ENCODE assay signal across 8 mouse cellular contexts in the genomic region with DNA sequence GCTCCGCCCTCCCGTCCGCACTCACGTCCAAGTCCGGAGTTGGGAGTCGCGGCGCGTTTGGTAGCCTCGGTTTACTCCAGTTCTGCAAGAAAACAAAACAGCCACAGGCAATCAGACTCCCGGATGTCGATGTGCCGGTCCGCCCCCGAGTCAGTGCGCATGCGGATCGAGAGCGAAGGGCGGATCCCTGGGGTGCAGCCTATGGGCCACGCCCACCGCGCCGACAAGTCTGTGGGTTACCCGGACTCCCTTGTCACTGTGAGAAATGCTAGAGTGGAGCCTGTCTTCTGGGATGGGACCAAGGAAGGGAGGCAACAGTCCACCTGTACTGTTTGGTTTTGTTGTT. TPM values are rescaled to one million over a fixed set of nuclear protein-coding genes. Genes with fewer than 3 reads are reported as not detected.
DNase-seq lines count a peak whose midpoint lies in the region; ATAC-seq and TF ChIP-seq lines count a peak whose summit lies in the region.

A gene (minus strand): TSS at position 161 of the 346 bp plus-strand sequence.

- no peaks in the 10 kb centered on the region for H3K36me3 ChIP-seq in C2C12 (ENCODE audit: control insufficient read depth, insufficient read depth)
- peaks cover 3% of the 10 kb centered on the region; the same call in 1 of the 2 replicates for H3K36me3 ChIP-seq in kidney, embryonic 14.5 days (ENCODE audit: control insufficient read depth, insufficient read depth, low read length)
- H3K36me3 ChIP-seq in limb, embryonic 15.5 days, result peaks cover 17% of the 10 kb centered on the region
- H3K36me3 ChIP-seq in midbrain, postnatal 0 days (ENCODE audit: insufficient read depth, low read length), result no peaks in the 10 kb centered on the region

- H3K9me3 ChIP-seq in kidney, embryonic 14.5 days (ENCODE audit: control insufficient read depth, low read length), result no peaks in the 10 kb centered on the region
- no peaks in the 10 kb centered on the region for H3K9me3 ChIP-seq in limb, embryonic 15.5 days
- no peaks in the 10 kb centered on the region for H3K9me3 ChIP-seq in midbrain, postnatal 0 days (ENCODE audit: low read length)

- H3K27me3 ChIP-seq in C2C12 (ENCODE audit: control insufficient read depth, insufficient read depth, insufficient read length), result no peaks in the 10 kb centered on the region
- no peaks in the 10 kb centered on the region for H3K27me3 ChIP-seq in kidney, embryonic 14.5 days (ENCODE audit: control insufficient read depth, insufficient read depth, low read length)
- H3K27me3 ChIP-seq in limb, embryonic 15.5 days, result no peaks in the 10 kb centered on the region
- H3K27me3 ChIP-seq in midbrain, postnatal 0 days (ENCODE audit: insufficient read depth, low read length), result no peaks in the 10 kb centered on the region

- H3K27ac ChIP-seq in embryonic fibroblast, embryonic 13.5 days (ENCODE audit: insufficient read depth, low read length), result peak within 1 kb of the TSS; percentile 91
- peak within 1 kb of the TSS; percentile 81 for H3K27ac ChIP-seq in kidney, embryonic 14.5 days (ENCODE audit: low read depth, low read length)
- peak within 1 kb of the TSS; percentile 91 for H3K27ac ChIP-seq in limb, embryonic 15.5 days
- H3K27ac ChIP-seq in midbrain, postnatal 0 days (ENCODE audit: low read depth, low read length), result peak within 1 kb of the TSS; percentile 80

- peak within 1 kb of the TSS; percentile 72 for H3K4me2 ChIP-seq in kidney, embryonic 14.5 days (replicated peaks; ENCODE audit: low read depth, low read length)
- H3K4me2 ChIP-seq in limb, embryonic 15.5 days, result peak within 1 kb of the TSS; percentile 46
- peak within 1 kb of the TSS; percentile 62 for H3K4me2 ChIP-seq in midbrain, postnatal 0 days (ENCODE audit: low read depth, low read length, poor library complexity, severe bottlenecking)

- H3ac ChIP-seq in C2C12 (ENCODE audit: control insufficient read depth, insufficient read length, low read depth), result peak within 1 kb of the TSS; percentile 71

- no peak for TF ChIP-seq CTCF in C2C12 (IDR thresholded peaks at IDR 0.05; ENCODE audit: control insufficient read depth, insufficient read depth, insufficient read length)
- TF ChIP-seq CTCF in embryonic fibroblast, embryonic 13.5 days (IDR thresholded peaks at IDR 0.05; ENCODE audit: borderline replicate concordance, insufficient read depth, low read length), result no peak
- no peak for TF ChIP-seq CTCF in midbrain, postnatal 0 days (IDR thresholded peaks at IDR 0.05)

- peak; percentile 83 for TF ChIP-seq POLR2A in embryonic fibroblast, embryonic 13.5 days (IDR thresholded peaks at IDR 0.05; ENCODE audit: low read depth, low read length)

- ATAC-seq in kidney, embryonic 14.5 days (ENCODE audit: low FRiP score, low TSS enrichment), result peak; percentile 92
- ATAC-seq in limb, embryonic 15.5 days (ENCODE audit: insufficient number of reproducible peaks, low FRiP score, low TSS enrichment, low read depth), result peak; percentile 88
- ATAC-seq in midbrain, postnatal 0 days (ENCODE audit: low FRiP score), result peak; percentile 85

- peaks cover 28% of the 10 kb centered on the region for H3K79me2 ChIP-seq in C2C12 (ENCODE audit: control insufficient read depth, insufficient read depth)

- DNase-seq in brain, adult 2 months (ENCODE audit: low read depth, low spot score), result peak; percentile 95
- peak; percentile 94 to 95 for DNase-seq in heart, adult 9 months (ENCODE audit: low spot score in 2 of 2)
- DNase-seq in midbrain, postnatal 0 days (ENCODE audit: low spot score), result peak; percentile 93
- peak; percentile 95 to 99 for DNase-seq in spleen, postnatal 10 days (ENCODE audit: low spot score in 2 of 2)

- WGBS in kidney, embryonic 14.5 days, result 0% methylated on average over 25 of the region's 25 CpGs
- WGBS in limb, embryonic 15.5 days, result 0% methylated on average over 25 of the region's 25 CpGs
- 1% methylated on average over 24 of the region's 25 CpGs for WGBS in midbrain, postnatal 0 days

- H3K4me3 ChIP-seq in C2C12 (ENCODE audit: insufficient read depth, poor library complexity, severe bottlenecking), result peak within 1 kb of the TSS; percentile 45
- H3K4me3 ChIP-seq in embryonic fibroblast, embryonic 13.5 days (ENCODE audit: insufficient read depth, low read length), result peak within 1 kb of the TSS; percentile 70
- peak within 1 kb of the TSS; percentile 74 for H3K4me3 ChIP-seq in kidney, embryonic 14.5 days (ENCODE audit: low read length)
- H3K4me3 ChIP-seq in limb, embryonic 15.5 days, result peak within 1 kb of the TSS; percentile 76
- peak within 1 kb of the TSS; percentile 70 for H3K4me3 ChIP-seq in midbrain, postnatal 0 days (ENCODE audit: low read depth, low read length)

- peaks cover 3% of the 10 kb centered on the region; the same call in 1 of the 2 replicates for H3K4me1 ChIP-seq in embryonic fibroblast, embryonic 13.5 days (ENCODE audit: control insufficient read depth, insufficient read depth, low read length)
- H3K4me1 ChIP-seq in kidney, embryonic 14.5 days (ENCODE audit: control insufficient read depth, insufficient read depth, low read length), result 0 out of 2 replicates have a peak, but pooled peaks cover 4% of the 10 kb centered on the region
- H3K4me1 ChIP-seq in limb, embryonic 15.5 days, result peaks cover 15% of the 10 kb centered on the region
- H3K4me1 ChIP-seq in midbrain, postnatal 0 days (ENCODE audit: insufficient read depth, low read length), result no peaks in the 10 kb centered on the region

- H3K79me3 ChIP-seq in C2C12 (ENCODE audit: low read depth), result peaks cover 5% of the 10 kb centered on the region

- peak within 1 kb of the TSS; percentile 83 for H3K9ac ChIP-seq in kidney, embryonic 14.5 days (ENCODE audit: low read depth, low read length)
- peak within 1 kb of the TSS; percentile 85 for H3K9ac ChIP-seq in limb, embryonic 15.5 days
- H3K9ac ChIP-seq in midbrain, postnatal 0 days (replicated peaks; ENCODE audit: low read length, poor library complexity, severe bottlenecking), result peak within 1 kb of the TSS; percentile 79

TF ChIP-seq in C2C12, 6 proteins besides CTCF, POLR2A, EP300 and RAD21:
- no peak for TF ChIP-seq MYOD1 (IDR thresholded peaks at IDR 0.05; ENCODE audit: control insufficient read depth, insufficient read length, low read depth)
- TF ChIP-seq MAX (IDR thresholded peaks at IDR 0.05), result no peak
- TF ChIP-seq CEBPB (IDR thresholded peaks at IDR 0.05; ENCODE audit: low read depth), result no peak
- TF ChIP-seq USF1 (IDR thresholded peaks at IDR 0.05; ENCODE audit: low read depth), result no peak
- TF ChIP-seq FOSL1 (IDR thresholded peaks at IDR 0.05; ENCODE audit: insufficient read depth, low read length, poor library complexity, severe bottlenecking), result no peak
- no peak for TF ChIP-seq MYOG (IDR thresholded peaks at IDR 0.05; ENCODE audit: control insufficient read depth, extremely low read depth, insufficient read length)

RNA-seq across cellular contexts. Expression of the gene that starts here (rescaled TPM):
- 94.9 TPM for polyA plus RNA-seq in C2C12 (2012; fragmentation: generic; extraction: Trizol)
- polyA plus RNA-seq in embryonic fibroblast, embryonic 13.5 days (2011; ENCODE audit: insufficient read length, low read depth, missing spikeins), result 156 and 191 TPM in 2 replicates
- 156 and 163 TPM in 2 replicates for polyA plus RNA-seq in kidney, embryonic 14.5 days (2014; fragmentation: Nextera tagmentation; extraction: Ambion mirVana)
- 193 and 203 TPM in 2 replicates for polyA plus RNA-seq in limb, embryonic 15.5 days (2015; fragmentation: Nextera tagmentation; extraction: Ambion mirVana)
- 165 and 206 TPM in 2 replicates for total RNA-seq in midbrain, postnatal 0 days (2014; rRNA removed)
- 251 and 262 TPM in 2 replicates for polyA plus RNA-seq in midbrain, postnatal 0 days (2015; fragmentation: Nextera tagmentation; extraction: Ambion mirVana)

Comparison
In these comparisons a context has a peak if more than half of its experiments do, and no peak if none do; other contexts are left out.
1. Peak in every context shown above with its lines: DNase-seq, ATAC-seq, H3K4me3 ChIP-seq and H3K27ac ChIP-seq.